Mouse (Mus musculus): ENCODE measurements around the gene BC030499. TPM values are rescaled to one million over a fixed set of nuclear protein-coding genes. Genes with fewer than 3 reads are reported as not detected.
"Not testable (repeated sequence)": the region's sequence is repeated elsewhere in the genome, so short reads cannot be mapped to it uniquely, and the experiment has no call there.

The BC030499 gene
- polyA plus RNA-seq (2012; rRNA removed): 0.22 and 0.32 TPM in 2 replicates

- 91% methylated on average over 4 of the region's 4 CpGs for WGBS
- DNase-seq (ENCODE audit: low read depth, low spot score): no peak
These were observed at the start of gene BC030499 for GRCm38 (mm10) chr11:78290654-78291053. TSS of gene BC030499 (plus strand) at chr11:78290841.

GRCm38 (mm10) chr11:78245261-78245626 lies 45.4 kb upstream of the BC030499 start:
- WGBS: under 1% methylated on average over 19 of the region's 19 CpGs
- DNase-seq (ENCODE audit: low read depth, low spot score): no peak

GRCm38 (mm10) chr11:78245627-78246317 lies 44.9 kb upstream of the BC030499 start, which contains the start of the genes Sdf2 and Supt6:
TSS of gene Sdf2 (plus strand) at chr11:78245746.
TSS of gene Supt6 (minus strand) at chr11:78245987.
- under 1% methylated on average over 50 of the region's 50 CpGs for WGBS
- peak; percentile 93 for DNase-seq (ENCODE audit: low read depth, low spot score)

GRCm38 (mm10) chr11:78246318-78247011 lies 44.2 kb upstream of the BC030499 start:
- 9% methylated on average over 7 of the region's 7 CpGs for WGBS
- peak; percentile 55 for DNase-seq (ENCODE audit: low read depth, low spot score)

- 19% methylated on average over 3 of the region's 3 CpGs for WGBS
- DNase-seq (ENCODE audit: low read depth, low spot score): peak; percentile 78
These were observed 43.7 kb upstream of the BC030499 start for GRCm38 (mm10) chr11:78247012-78247348.

GRCm38 (mm10) chr11:78247727-78248140 lies 42.9 kb upstream of the BC030499 start:
- WGBS: 65% methylated on average over 4 of the region's 4 CpGs

GRCm38 (mm10) chr11:78256618-78257017 lies 34.0 kb upstream of the BC030499 start:
- 100% methylated on average over 1 of the region's 1 CpGs for WGBS
- no peak for DNase-seq (ENCODE audit: low read depth, low spot score)

More at GRCm38 (mm10) chr11:78247727-78248140, 42.9 kb upstream of the BC030499 start:
- DNase-seq (ENCODE audit: low read depth, low spot score): no peak

GRCm38 (mm10) chr11:78260489-78261258 lies 30.0 kb upstream of the BC030499 start:
- 91% methylated on average over 2 of the region's 2 CpGs for WGBS
- DNase-seq (ENCODE audit: low read depth, low spot score): no peak

GRCm38 (mm10) chr11:78261380-78262352 lies 29.0 kb upstream of the BC030499 start, which contains the start of gene 2610507B11Rik:
TSS of gene 2610507B11Rik (plus strand) at chr11:78261752.
- under 1% methylated on average over 113 of the region's 115 CpGs for WGBS
- peak; percentile 56 for DNase-seq (ENCODE audit: low read depth, low spot score)

GRCm38 (mm10) chr11:78262550-78262949 lies 28.1 kb upstream of the BC030499 start:
- 4% methylated on average over 8 of the region's 8 CpGs for WGBS
- no peak for DNase-seq (ENCODE audit: low read depth, low spot score)

GRCm38 (mm10) chr11:78265571-78265970 lies 25.1 kb upstream of the BC030499 start:
- WGBS: 90% methylated on average over 6 of the region's 6 CpGs
- no peak for DNase-seq (ENCODE audit: low read depth, low spot score)

GRCm38 (mm10) chr11:78271986-78272385 lies 18.7 kb upstream of the BC030499 start:
- no peak for DNase-seq (ENCODE audit: low read depth, low spot score)
- 92% methylated on average over 13 of the region's 13 CpGs for WGBS

- no peak for DNase-seq (ENCODE audit: low read depth, low spot score)
- 95% methylated on average over 1 of the region's 1 CpGs for WGBS
These were observed 15.0 kb upstream of the BC030499 start for GRCm38 (mm10) chr11:78275596-78275995.

- not testable (repeated sequence) for DNase-seq (ENCODE audit: low read depth, low spot score)
- 94% methylated on average over 4 of the region's 4 CpGs for WGBS
These were observed 14.5 kb upstream of the BC030499 start for GRCm38 (mm10) chr11:78276169-78276568.

- WGBS: 75% methylated on average over 7 of the region's 7 CpGs
- DNase-seq (ENCODE audit: low read depth, low spot score): no peak
These were observed 11.8 kb upstream of the BC030499 start for GRCm38 (mm10) chr11:78278853-78279252.

GRCm38 (mm10) chr11:78279586-78279985 lies 11.1 kb upstream of the BC030499 start:
- no peak for DNase-seq (ENCODE audit: low read depth, low spot score)
- WGBS: 85% methylated on average over 4 of the region's 4 CpGs

GRCm38 (mm10) chr11:78289146-78289763 lies 1.4 kb upstream of the BC030499 start:
- no peak for DNase-seq (ENCODE audit: low read depth, low spot score)
- WGBS: 80% methylated on average over 7 of the region's 7 CpGs

GRCm38 (mm10) chr11:78294585-78294984 lies 3.9 kb downstream of the BC030499 start:
- DNase-seq (ENCODE audit: low read depth, low spot score): no peak
- 88% methylated on average over 6 of the region's 6 CpGs for WGBS

GRCm38 (mm10) chr11:78300917-78301316 lies 10.3 kb downstream of the BC030499 start:
- DNase-seq (ENCODE audit: low read depth, low spot score): no peak
- WGBS: 61% methylated on average over 7 of the region's 7 CpGs

Measured in large intestine, adult 2 months (tissue).